Mouse (Mus musculus) left cerebral cortex, adult 2 months (tissue): Measurements from ENCODE around the gene Tspo2. TPM values are rescaled to one million over a fixed set of nuclear protein-coding genes. Genes with fewer than 3 reads are reported as not detected.

Experiments used
- DNase-seq, 2 experiments: peaks; one replicate each; pipeline ENCODE4 v3.0.0; 2021 to 2022; ENCODE audit warnings: low spot score in 2 of 2, mixed read lengths in 1 of 2; ENCODE audit errors: extremely low spot score in 1 of 2
- H3K27ac ChIP-seq: fragments of 200-600 bp; 2 replicates; pipeline ENCODE4 v1.8.1; 2022
- H3K4me3 ChIP-seq: fragments of 200-600 bp; 2 replicates; pipeline ENCODE4 v1.8.1; 2022
- CTCF ChIP-seq: fragments of 200-600 bp; IDR thresholded peaks from 2 replicates; pipeline ENCODE4 v1.8.1; 2022; ENCODE audit warnings: antibody characterized with exemption, mild to moderate bottlenecking, moderate library complexity
- intact Hi-C: fragments of 180-260 bp; cut with DNase I; formaldehyde crosslinking; loops from one replicate; pipeline ENCODE4 v1.15.1; 2025
- total RNA-seq, 2 experiments: library from RNA; stranded (reverse); gene quantifications; 2 replicates each; pipeline ENCODE4 v1.2.3; 2021

Gene Tspo2
- total RNA-seq, 2 experiments from 2014 or later, result not detected

- no peak for TF ChIP-seq CTCF
- DNase-seq, result no peak
- H3K27ac ChIP-seq, result no peak overlapping the region
- intact Hi-C loops, result no loop called here
- no peak overlapping the region for H3K4me3 ChIP-seq
These were observed 24.2 kb downstream of the Tspo2 start for GRCm38 (mm10) chr17:48426991-48427750.

DNA sequence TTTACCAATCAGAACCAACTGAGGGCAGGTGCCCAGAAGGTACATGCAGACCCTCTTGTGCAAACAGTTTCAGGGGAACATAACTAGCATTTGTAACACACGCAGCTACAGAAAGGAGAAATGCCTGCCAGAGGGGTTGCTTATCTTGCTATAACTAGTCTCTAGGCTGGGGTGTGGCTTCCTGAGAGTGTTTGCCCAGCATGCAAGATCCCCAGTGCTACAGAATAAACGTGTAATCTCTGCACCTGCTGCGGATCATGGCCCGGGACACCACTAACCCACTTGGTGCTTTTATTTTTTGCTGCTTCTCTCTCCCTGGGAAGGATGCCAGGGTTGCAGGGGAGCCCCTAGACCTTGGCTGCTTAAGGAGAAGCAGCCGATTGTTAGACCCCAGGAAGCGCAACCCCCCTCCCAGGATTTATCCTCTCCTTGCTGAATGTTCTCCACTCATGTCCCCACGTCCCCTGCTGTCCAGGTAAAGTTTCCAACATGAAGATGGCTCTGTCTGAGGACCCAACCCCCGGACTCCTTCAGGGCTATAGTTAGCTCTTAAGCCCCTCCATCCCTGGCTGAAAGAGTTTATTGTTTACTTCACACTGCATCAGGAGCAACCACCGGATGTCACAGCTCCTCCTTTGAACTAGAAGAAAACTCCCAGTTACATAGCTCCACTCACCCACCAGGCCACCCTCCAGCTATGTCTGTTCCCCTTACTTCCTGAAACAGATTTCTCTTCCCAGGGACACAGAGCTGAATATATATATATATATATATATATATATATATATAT, 25.3 kb downstream of the Tspo2 start:
- no peak overlapping the region for H3K4me3 ChIP-seq
- DNase-seq, result no peak
- intact Hi-C loops, result no loop called here
- no peak overlapping the region for H3K27ac ChIP-seq
- no peak for TF ChIP-seq CTCF

DNA sequence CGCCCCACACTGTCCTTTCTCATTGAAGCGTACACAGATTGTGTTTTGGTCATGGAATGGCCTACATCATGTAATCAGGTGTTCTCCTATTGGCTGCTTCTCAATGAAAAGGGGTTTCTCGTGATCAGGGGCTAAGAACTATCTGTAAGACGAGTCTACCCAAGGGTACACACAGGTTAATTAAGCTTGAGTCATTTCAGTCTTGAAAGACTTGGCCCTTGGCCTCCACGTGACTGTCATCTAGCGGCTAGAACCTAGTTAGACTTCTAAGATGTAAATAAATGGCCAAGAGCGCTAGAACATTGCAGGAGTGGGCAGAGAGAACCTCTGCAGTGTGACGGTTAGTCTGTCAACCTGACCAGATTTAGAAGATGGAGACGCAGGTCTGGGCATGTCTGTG, 27.1 kb downstream of the Tspo2 start:
- H3K27ac ChIP-seq, result no peak overlapping the region
- no peak for DNase-seq
- intact Hi-C loops, result no loop called here
- H3K4me3 ChIP-seq, result no peak overlapping the region
- no peak for TF ChIP-seq CTCF

DNA sequence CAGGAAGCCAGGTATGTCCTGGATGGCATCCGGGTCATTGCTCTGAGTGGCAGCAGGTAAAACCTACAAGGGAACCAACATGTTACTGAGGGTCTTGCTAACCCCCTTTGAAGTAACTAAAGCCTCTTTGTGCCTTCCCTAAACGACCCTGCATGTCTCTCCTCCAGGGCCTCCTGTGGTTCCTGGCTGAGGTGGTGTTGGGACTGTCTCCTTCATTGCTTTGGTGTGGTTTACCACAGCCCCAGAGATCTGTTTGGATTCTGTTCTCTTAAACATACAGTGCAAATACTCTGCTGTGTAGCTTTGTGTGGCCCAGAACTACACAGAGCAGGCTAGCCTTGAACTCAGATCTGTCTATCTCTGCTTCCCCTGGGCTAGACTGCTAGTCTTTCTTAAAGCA, 31.8 kb downstream of the Tspo2 start:
- Histone ChIP-seq H3K27ac (no peak overlapping the region), H3K4me3 (no peak overlapping the region)
- no peak for DNase-seq
- intact Hi-C loops, result loop anchor here (5.0 to 10.0 kb wide), 3 partner anchors 665 to 1475 kb away; no protein-coding TSS in a partner anchor
- TF ChIP-seq CTCF, result no peak

GRCm38 (mm10) chr17:48418781-48419180, 32.5 kb downstream of the Tspo2 start:
- no peak overlapping the region for H3K27ac ChIP-seq
- no peak for DNase-seq
- no peak for TF ChIP-seq CTCF
- intact Hi-C loops, result loop anchor here (5.0 to 10.0 kb wide), 3 partner anchors 666 to 1476 kb away; no protein-coding TSS in a partner anchor
- no peak overlapping the region for H3K4me3 ChIP-seq

- no peak overlapping the region for H3K27ac ChIP-seq
- DNase-seq, result no peak
- TF ChIP-seq CTCF, result no peak
- H3K4me3 ChIP-seq, result no peak overlapping the region
- intact Hi-C loops, result loop anchor here (5.0 to 10.0 kb wide), 3 partner anchors 667 to 1477 kb away; no protein-coding TSS in a partner anchor
These were observed 33.1 kb downstream of the Tspo2 start for GRCm38 (mm10) chr17:48418174-48418573.

DNA sequence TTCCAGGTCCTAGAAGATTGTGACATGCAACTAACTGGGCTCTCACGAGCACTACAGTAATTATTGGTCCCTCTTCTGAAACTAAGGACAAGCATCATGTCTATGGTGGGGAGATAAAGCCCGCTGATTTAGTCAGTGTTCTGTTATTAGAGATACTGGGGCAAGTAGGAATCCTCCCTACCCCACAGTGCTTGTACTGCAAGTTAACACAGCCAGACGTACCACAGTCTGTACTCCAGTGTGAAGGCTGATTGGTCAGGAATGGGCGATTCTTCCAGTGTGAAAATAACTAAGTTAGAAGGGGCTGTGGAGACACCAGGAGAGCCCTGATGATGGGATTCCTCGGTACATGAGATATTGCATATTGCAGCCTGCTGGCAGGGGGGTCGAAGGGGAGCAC, 33.8 kb downstream of the Tspo2 start:
- intact Hi-C loops, result loop anchor here (2.0 to 10.0 kb wide), 4 partner anchors 185 to 1477 kb away; no protein-coding TSS in a partner anchor
- Histone ChIP-seq H3K4me3 (no peak overlapping the region), H3K27ac (no peak overlapping the region)
- DNase-seq, result no peak
- no peak for TF ChIP-seq CTCF

- H3K27ac ChIP-seq, result no peak overlapping the region
- DNase-seq, result peak; percentile 62 to 70
- TF ChIP-seq CTCF, result peak; percentile 81
- intact Hi-C loops, result loop anchor here (2.0 to 10.0 kb wide), 4 partner anchors 186 to 1478 kb away; no protein-coding TSS in a partner anchor
- no peak overlapping the region for H3K4me3 ChIP-seq
These were observed 34.7 kb downstream of the Tspo2 start for GRCm38 (mm10) chr17:48416425-48417195.

- Histone ChIP-seq H3K4me3 (no peak overlapping the region), H3K27ac (no peak overlapping the region)
- DNase-seq, result no peak
- TF ChIP-seq CTCF, result no peak
- intact Hi-C loops, result loop anchor here (2.0 to 10.0 kb wide), 4 partner anchors 187 to 1479 kb away; no protein-coding TSS in a partner anchor
These were observed 35.3 kb downstream of the Tspo2 start for GRCm38 (mm10) chr17:48416011-48416410.

DNA sequence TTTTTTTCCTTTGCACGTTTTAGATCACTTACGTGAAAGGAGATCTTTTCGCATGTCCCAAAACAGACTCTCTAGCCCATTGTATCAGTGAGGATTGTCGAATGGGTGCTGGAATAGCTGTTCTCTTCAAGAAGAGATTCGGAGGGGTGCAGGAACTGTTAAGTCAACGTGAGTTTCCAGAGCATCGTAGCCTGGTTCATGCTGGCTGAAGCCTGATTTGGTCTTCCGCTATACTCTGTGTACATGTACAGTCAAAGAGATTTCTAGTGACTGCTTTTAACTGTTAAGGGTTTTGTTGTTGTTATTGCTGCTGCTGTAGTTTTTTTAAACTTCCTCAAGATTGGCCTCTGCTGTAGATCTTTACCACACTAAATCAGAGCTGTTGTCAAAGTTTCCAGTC, 40.1 kb downstream of the Tspo2 start:
- Histone ChIP-seq H3K27ac (peak overlapping the region; percentile 92), H3K4me3 (peak overlapping the region; percentile 56)
- intact Hi-C loops, result loop anchor here (2.0 to 10.0 kb wide), 3 partner anchors 136 to 1484 kb away; no protein-coding TSS in a partner anchor
- TF ChIP-seq CTCF, result no peak
- DNase-seq, result no peak

GRCm38 (mm10) chr17:48410299-48410785, 41.0 kb downstream of the Tspo2 start:
- DNase-seq, result no peak
- H3K4me3 ChIP-seq, result peak overlapping the region; percentile 56
- peak overlapping the region; percentile 92 for H3K27ac ChIP-seq
- intact Hi-C loops, result loop anchor here (2.0 to 10.0 kb wide), 3 partner anchors 136 to 1484 kb away; no protein-coding TSS in a partner anchor
- no peak for TF ChIP-seq CTCF
